Mouse (Mus musculus) cerebellum, adult 9-11 months (tissue): ENCODE results near the gene Usp12.

Experiments used
- DNase-seq: peaks from one replicate; pipeline ENCODE4 v3.0.0; 2022

The Usp12 gene

GRCm38 (mm10) chr5:146794853-146795252, at the start of gene Usp12:
Usp12 (minus strand) TSS chr5:146795006.
- DNase-seq = peak; percentile 98

- DNase-seq = no peak
These were observed 49.6 kb upstream of the Usp12 start for GRCm38 (mm10) chr5:146844301-146844941.

DNA sequence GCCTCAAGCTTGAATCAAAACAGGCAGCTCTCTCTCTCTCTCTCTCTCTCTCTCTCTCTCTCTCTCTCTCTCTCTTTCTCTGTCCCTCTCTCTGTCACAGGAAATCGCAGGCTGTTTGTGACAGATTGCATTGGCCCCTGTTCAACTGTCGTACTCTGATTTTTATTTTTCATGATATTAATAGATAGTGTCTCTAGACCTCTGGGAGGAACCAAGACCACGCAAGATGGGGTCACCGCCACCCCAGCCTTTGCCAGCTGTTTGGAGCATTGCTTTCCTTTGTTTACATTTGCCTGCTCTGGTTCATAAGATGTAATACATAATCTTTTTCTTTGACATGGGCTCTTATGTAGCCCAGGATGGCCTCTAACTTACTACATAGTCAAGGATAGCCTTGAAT, 47.2 kb upstream of the Usp12 start:
- no peak for DNase-seq

DNA sequence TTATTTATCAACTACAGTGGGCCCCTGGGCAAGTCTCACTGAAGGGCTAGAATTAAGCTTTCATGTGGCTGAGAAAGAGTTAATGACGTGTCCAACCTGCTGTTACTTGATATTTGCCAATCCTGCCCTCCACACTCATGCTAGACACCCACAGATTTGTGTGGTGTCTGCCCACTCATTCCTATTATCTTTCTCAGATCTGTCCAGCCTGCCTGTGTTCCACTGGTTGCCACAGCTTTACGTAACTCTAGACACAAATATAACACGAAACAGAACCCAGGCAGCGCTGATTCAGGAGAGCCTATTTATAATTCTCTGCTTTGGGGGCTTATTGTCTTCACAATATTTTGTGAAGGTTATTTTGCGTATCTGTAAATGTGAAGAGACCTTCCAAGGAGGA, 46.5 kb upstream of the Usp12 start:
- no peak for DNase-seq

DNA sequence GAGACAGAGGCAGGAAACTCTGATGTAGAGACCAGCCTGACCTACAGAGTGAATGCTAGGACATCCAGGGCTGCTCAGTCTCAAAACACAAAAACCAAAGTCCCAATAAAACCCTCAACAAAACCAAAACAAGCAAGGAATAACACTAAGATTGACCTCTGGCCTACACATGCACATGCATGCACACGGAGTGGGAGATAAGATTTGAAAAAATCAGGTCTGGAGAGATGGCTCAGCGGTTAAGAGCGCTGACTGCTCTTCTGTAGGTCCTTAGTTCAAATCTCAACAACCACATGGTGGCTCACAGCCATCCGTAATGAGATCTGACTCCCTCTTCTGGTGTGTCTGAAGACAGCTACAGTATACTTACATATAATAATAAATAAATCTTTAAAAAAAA, 45.6 kb upstream of the Usp12 start:
- DNase-seq = no peak

- DNase-seq = no peak
These were observed 45.0 kb upstream of the Usp12 start for GRCm38 (mm10) chr5:146839760-146840159.

- no peak for DNase-seq
These were observed 44.2 kb upstream of the Usp12 start for GRCm38 (mm10) chr5:146838836-146839648.

DNA sequence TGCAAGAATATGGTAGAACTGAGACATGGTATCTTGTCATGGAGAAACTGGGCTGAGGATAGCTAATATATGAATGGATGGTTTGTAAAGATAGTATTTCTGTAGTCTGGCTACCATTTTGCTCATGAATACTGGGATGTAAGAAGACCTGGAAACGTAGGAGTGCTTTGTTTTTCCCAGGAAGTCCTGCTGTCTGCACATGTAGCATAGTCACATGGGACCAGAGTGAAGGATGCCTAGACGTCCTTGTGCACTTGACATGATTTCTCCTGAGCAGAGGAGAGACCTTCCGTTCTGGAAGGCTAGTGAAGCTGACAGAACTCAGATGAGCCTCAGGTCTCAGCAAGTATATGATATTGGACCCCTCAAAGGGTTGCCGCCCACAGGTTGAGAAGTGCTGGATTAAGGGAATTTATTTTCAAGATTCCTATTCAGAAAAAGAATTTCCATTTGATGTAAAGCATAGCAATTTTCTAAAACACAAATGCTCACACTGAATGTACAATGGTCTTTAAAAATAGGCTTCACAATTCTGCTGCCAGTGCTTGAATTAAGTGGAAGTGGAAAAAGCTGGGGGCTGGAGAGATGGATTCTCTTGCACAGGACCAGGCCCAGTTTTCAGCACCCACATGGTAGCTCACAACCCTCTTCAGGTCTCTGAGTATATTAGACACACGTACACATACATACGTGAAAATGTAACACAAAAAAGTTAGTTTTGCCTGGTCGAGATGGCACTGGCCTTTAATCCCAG, 43.3 kb upstream of the Usp12 start:
- DNase-seq = no peak

- no peak for DNase-seq
These were observed 40.2 kb upstream of the Usp12 start for GRCm38 (mm10) chr5:146834959-146835358.

- no peak for DNase-seq
These were observed 38.9 kb upstream of the Usp12 start for GRCm38 (mm10) chr5:146833673-146834201.

DNA sequence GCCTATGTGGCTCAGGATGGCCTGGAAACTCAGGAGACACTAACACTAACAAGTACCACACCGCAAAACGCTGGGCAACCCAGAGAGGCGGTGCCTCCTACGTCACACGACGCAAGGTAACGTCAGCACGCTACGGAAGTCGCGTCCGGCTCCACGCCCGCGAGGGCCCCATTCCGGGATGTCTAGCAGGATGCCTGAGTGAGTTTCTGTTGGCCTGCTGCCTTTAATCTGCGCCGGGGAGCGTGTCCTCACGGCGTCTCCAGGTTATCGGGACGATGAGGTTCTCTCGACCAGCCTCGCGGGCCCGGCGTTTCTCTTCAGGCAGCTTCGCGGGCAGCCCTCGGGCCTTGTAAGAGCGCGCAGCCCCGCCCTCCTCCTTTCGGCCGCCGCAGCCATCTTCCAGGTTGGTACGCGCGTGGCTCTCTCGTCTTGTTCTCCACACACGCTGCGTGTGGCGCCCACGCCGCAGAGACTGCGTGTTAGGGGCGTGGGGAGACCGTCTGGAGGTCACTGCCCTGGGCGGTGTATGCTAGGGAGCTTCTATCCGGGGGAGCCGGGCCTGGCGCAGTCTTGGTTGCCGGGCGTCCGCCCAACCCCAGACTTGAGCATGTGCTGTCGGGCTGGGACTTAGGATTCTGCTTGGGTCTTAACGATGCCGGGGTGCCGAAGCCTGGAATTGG, 38.1 kb upstream of the Usp12 start, which contains the start of gene Rpl21:
TSS of gene Rpl21 (plus strand) at position 122 of the 680 bp plus-strand sequence.
- DNase-seq = peak; percentile 94

GRCm38 (mm10) chr5:146832435-146832768, 37.6 kb upstream of the Usp12 start:
- no peak for DNase-seq

- DNase-seq = no peak
These were observed 34.7 kb upstream of the Usp12 start for GRCm38 (mm10) chr5:146829528-146829927.

DNA sequence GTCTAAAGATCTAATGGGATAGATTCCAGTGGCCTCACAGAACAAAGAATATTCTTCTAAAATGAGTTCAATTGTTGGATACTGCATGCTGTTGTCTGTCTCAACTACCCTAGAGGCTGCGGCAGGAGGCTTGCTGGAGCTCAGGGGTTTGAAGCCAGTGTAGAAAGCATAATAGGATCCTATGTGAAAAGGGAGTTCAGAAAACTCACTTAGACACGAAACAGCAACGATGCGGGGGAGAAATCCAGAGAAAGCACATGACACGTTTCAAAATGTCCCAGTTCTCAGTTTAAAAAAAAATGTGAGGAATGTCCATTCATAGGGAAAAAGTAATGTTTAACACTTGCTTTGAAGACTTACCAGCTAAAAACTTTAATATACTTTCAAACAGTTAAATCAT, 28.2 kb upstream of the Usp12 start:
- DNase-seq = no peak

DNA sequence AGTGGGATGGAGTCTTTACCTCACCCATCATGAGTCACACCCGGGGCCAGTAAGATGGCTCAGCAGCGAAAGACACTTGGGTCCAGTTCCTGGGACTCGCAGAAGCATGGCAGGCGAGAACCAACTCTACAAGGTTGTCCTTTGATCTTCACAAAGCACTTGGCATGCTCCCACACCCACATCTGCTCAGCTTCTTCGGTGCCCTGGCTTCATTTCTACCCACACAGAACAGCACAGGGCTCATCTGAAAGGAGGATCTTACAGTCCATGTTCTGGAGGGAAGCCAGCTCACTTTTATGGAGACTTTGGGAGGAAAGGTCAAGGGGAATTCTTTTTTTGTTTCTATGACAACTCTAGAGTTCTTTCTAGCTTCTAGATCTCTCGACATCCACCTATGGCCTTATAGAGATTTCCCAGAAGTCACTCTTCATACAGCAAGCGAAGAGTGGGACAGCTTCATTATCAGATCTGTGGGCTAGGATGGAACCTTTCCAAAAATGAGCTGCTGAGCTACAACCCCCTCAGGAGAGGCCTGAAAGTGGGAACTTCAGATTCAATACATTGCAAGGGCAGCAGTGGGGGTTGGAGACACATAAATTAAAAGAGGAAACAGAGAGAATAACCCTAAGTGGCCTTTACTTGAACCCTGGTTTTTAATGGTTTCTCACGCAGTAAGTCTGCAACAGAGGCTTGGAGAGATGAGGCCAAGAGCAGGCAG, 24.3 kb upstream of the Usp12 start:
- no peak for DNase-seq

DNA sequence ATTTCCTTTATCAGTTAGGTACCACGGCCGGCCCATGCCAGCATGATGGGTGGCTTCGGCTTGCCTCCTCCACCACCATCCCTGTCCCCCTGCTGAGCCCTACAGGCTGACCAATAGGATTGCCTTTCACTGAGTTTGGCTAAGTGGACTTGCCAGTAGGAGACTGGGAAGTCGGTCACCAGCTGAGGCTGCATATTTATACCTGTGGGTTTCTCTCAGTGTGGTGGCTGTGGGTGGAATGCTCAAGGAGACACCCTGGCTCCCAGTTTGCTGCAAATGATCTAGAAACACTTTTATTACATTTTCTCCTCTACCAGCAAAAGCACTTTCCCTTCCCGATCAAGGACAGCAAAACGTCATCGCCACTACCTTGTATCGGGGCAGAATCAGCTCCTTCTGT, 22.8 kb upstream of the Usp12 start:
- no peak for DNase-seq

DNA sequence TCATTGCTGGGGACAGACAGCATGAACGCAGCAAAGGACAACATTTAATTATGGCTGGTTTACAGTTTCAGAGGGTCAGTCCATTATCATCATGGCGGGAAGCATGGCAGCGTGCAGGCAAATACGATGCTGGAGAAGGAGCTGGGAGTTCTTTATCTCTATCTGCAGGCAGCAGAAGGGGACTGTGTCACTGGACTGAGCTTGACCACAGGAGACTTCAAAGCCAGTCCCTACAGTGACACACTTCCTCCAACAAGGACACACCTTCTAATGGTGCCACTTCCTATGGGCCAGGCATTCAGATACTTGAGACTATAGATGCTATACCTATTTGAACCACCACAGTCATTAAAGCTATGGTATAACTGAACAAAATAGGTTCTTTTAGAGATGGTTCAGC, 20.6 kb upstream of the Usp12 start:
- DNase-seq = no peak

- no peak for DNase-seq
These were observed 18.6 kb upstream of the Usp12 start for GRCm38 (mm10) chr5:146813421-146813820.

GRCm38 (mm10) chr5:146812866-146813265, 18.1 kb upstream of the Usp12 start:
- no peak for DNase-seq

DNA sequence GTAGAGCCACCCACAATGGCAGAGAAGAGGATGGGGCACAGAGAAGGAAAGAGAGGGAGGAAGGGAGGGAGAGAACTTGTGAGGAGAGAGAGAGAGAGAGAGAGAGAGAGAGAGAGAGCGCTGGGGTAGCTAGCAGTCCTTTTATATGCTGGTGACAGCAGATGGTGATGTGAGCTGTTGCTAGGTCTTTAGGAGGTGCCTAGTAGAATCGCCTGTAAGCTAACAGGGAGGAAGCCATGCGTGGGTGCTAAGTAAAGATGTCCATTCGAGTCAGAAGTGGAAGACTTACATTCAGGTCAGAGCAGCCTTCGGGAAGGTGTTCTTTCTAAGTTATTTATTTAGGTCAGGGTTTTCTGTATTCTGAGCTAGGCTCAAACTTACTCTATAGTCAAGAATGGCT, 15.1 kb upstream of the Usp12 start:
- no peak for DNase-seq

- no peak for DNase-seq
These were observed 11.2 kb upstream of the Usp12 start for GRCm38 (mm10) chr5:146806004-146806430.

GRCm38 (mm10) chr5:146798031-146798430, 3.2 kb upstream of the Usp12 start:
- no peak for DNase-seq
